In genomic region chr7:11972611-11973010, GRCm38 (mm10) we compare ENCODE assay signal across 12 mouse cellular contexts.
"Had no signal": no experiment of that assay in that cellular context is flagged by ENCODE, and none has a peak within 500 bp of the region (broad histone marks: within the 10 kb centered on the region; RNA-seq: fewer than 3 reads in every experiment).

No protein-coding gene starts in this region.

- DNase-seq: retina, postnatal 1 day; right cerebral cortex, adult 18-20 months; right cerebral cortex, postnatal 14 days; right cerebral cortex, postnatal 25 days; right cerebral cortex, postnatal 4 days; spleen, adult 18-20 months; thymus, adult 18-20 months; thymus, adult 2 months; thymus, postnatal 14 days; thymus, postnatal 25 days; thymus, postnatal 36 days; thymus, postnatal 4 days had no signal
